Mouse (Mus musculus) erythroblast, adult 5-6 weeks (primary cell): Measurements from ENCODE around the gene Slc7a15. TPM values are rescaled to one million over a fixed set of nuclear protein-coding genes. Genes with fewer than 3 reads are reported as not detected.
"Not testable (repeated sequence)": the region's sequence is repeated elsewhere in the genome, so short reads cannot be mapped to it uniquely, and the experiment has no call there.

Experiments
- ATAC-seq: replicated peaks from 2 replicates; pipeline ENCODE4 v1.8.0; 2016; ENCODE audit warnings: moderate number of reproducible peaks, mild to moderate bottlenecking, moderate TSS enrichment, inconsistent platforms; ENCODE audit not compliant: poor library complexity, low FRiP score, severe bottlenecking
- total RNA-seq, 2 experiments: library from RNA; stranded (forward) in 1 of 2; stranded (reverse) in 1 of 2; fragments of 150-400 nt in 1 of 2; fragments of 200-764, 138-1000 nt in 1 of 2; gene quantifications; 2 replicates each; pipeline versions ENCODE4 v1.2.3 to v1.2.4; 2015 to 2017; ENCODE audit warnings: low replicate concordance in 2 of 2

The Slc7a15 gene
- total RNA-seq, 2 experiments from 2014 or later: not detected

- ATAC-seq: not testable (repeated sequence)
These were observed 27.5 kb downstream of the Slc7a15 start for GRCm38 (mm10) chr12:8571287-8571902.

GRCm38 (mm10) chr12:8562213-8562612 is 36.7 kb downstream of the Slc7a15 start:
- not testable (repeated sequence) for ATAC-seq

- not testable (repeated sequence) for ATAC-seq
These were observed 39.0 kb downstream of the Slc7a15 start for GRCm38 (mm10) chr12:8559876-8560275.

- ATAC-seq: no peak
These were observed 42.7 kb downstream of the Slc7a15 start for GRCm38 (mm10) chr12:8556189-8556588.

- ATAC-seq: no peak
These were observed 43.4 kb downstream of the Slc7a15 start for GRCm38 (mm10) chr12:8555419-8555818.

GRCm38 (mm10) chr12:8547357-8547756 is 51.5 kb downstream of the Slc7a15 start:
- peak; percentile 80 for ATAC-seq

- no peak for ATAC-seq
These were observed 52.1 kb downstream of the Slc7a15 start for GRCm38 (mm10) chr12:8546801-8547200.

GRCm38 (mm10) chr12:8545066-8545610 is 53.7 kb downstream of the Slc7a15 start:
- no peak for ATAC-seq

GRCm38 (mm10) chr12:8542371-8542770 is 56.5 kb downstream of the Slc7a15 start:
- ATAC-seq: no peak

GRCm38 (mm10) chr12:8539471-8539870 is 59.4 kb downstream of the Slc7a15 start:
- ATAC-seq: no peak

GRCm38 (mm10) chr12:8537291-8537690 is 61.6 kb downstream of the Slc7a15 start:
- no peak for ATAC-seq

- ATAC-seq: no peak
These were observed 62.5 kb downstream of the Slc7a15 start for GRCm38 (mm10) chr12:8536221-8536965.

- ATAC-seq: no peak
These were observed 63.3 kb downstream of the Slc7a15 start for GRCm38 (mm10) chr12:8535596-8535995.

GRCm38 (mm10) chr12:8534915-8535314 is 64.0 kb downstream of the Slc7a15 start:
- no peak for ATAC-seq

- ATAC-seq: no peak
These were observed 71.1 kb downstream of the Slc7a15 start for GRCm38 (mm10) chr12:8527770-8528169.

GRCm38 (mm10) chr12:8527175-8527574 is 71.7 kb downstream of the Slc7a15 start:
- ATAC-seq: no peak

GRCm38 (mm10) chr12:8524062-8524461 is 74.8 kb downstream of the Slc7a15 start:
- no peak for ATAC-seq

GRCm38 (mm10) chr12:8522711-8523110 is 76.2 kb downstream of the Slc7a15 start:
- no peak for ATAC-seq

- no peak for ATAC-seq
These were observed 77.4 kb downstream of the Slc7a15 start for GRCm38 (mm10) chr12:8521375-8522047.

- ATAC-seq: no peak
These were observed 79.3 kb downstream of the Slc7a15 start for GRCm38 (mm10) chr12:8519431-8520160.
